Mouse (Mus musculus): ENCODE results near the gene Pip5k1b. TPM values are rescaled to one million over a fixed set of nuclear protein-coding genes. Genes with fewer than 3 reads are reported as not detected.

The Pip5k1b gene
- total RNA-seq, 2 experiments from 2014 or later: 8.1 to 8.2 TPM

DNA sequence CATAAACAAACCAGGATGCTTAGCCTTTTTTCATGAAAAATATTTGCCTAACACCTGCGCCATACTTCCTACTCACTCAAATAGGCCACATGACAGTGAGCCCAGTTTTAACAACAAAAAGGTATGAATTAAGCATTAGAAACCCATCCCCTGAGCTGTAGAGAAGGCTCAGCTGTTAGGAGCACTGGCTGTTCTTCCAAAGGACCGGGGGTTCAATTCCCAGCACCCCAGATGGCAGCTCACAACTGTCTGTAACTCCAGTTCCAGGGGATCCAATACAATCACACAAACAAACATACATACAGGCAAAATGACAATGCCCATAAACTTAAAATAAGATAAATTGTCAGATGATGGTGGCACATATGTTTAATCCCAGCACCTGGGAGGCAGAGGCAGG, 5.7 kb downstream of the Pip5k1b start:
- intact Hi-C loops (cut with DNase I): loop anchor here (5.0 kb wide), 1 partner anchor 73 kb away; the partner anchor contains the start of gene Fam122a
- no peak for DNase-seq (ENCODE audit: extremely low spot score in 1 of 2, low spot score in 2 of 2)

DNA sequence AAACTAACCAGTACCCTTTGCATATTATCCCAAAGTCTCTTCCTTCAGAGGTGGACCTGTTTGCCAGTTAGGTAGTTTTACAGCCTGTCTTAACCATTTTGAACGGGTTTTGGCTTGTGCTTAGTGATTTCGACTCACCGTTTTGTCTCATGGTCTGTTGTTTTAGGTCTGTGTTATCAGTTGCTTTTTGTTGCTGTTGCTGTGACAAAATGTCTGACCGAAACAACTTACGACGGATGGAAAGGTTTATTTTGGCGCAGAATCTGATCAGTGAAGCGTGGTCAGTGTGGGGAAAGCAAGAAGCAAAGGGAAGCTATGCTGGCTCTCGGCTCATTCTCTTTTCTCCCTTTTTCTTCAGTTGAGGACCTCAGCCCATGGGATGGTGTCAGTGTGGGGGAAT, 7.3 kb downstream of the Pip5k1b start:
- intact Hi-C loops (cut with DNase I): no loop called here
- no peak for DNase-seq (ENCODE audit: extremely low spot score in 1 of 2, low spot score in 2 of 2)

DNA sequence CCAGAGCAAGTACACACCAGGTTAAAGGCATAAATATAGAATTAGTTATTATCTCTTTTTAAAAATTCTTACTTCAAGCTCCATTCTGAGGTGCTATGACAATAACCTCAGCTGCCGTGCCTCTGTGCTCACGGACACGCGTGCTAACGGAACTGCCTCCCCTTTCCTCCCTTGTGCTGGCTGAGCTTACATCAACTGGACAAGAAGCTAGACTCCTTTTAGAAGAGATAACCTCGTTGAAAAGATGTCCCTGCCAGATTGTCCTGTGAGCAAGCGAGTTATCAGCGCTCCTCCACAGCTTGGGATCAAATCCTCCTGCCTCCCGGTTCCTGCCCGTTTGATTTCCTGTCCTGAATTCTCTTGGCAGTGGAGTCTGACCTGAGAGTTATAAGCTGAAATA, 9.5 kb downstream of the Pip5k1b start:
- intact Hi-C loops (cut with DNase I): no loop called here
- no peak for DNase-seq (ENCODE audit: extremely low spot score in 1 of 2, low spot score in 2 of 2)

DNA sequence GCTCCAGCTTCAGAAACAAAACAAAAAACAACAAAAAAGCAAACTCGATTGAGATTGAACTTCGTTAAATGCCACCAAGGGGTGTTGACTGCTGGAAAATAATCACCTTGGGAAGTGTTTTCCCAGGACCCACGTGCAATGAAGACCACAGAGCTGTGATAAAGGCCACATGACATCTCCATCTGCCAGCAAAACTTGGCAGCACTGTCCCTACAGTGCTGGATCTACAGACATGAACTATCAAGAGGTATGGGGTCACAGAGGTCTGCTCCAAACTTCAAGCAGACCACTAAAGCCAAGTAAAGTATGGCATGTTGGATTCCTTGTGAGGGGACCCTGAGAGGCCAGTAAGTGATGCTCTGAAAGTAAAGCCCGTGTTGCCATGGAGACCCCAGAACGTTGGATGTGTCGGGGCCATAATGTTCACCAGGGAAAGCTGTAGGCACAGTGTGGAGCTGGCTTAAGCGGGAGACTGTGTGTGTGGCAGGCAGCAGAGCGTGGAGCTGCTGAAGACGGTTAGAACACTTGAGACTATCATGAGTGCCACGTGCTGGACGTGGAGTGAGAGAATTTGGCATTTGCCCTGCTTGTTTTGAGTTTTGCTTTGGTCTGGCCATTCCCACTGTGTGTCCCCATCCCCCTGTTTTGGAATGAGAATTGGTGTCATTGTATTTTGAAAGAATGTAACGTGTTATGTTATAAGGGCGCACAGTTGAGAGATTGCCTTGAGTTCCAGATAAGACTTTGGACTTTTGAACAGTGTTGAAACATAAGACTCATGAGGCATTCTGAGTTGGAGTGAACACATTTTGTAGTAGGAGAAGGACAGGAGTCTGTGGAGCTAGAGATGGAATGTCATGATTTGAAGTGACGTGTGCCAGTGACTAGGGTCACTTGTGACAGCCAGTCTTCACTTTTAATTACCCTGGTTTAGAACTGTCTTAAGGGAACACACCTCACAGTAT, 12.0 kb downstream of the Pip5k1b start:
- no peak for DNase-seq (ENCODE audit: extremely low spot score in 1 of 2, low spot score in 2 of 2)
- intact Hi-C loops (cut with DNase I): no loop called here

DNA sequence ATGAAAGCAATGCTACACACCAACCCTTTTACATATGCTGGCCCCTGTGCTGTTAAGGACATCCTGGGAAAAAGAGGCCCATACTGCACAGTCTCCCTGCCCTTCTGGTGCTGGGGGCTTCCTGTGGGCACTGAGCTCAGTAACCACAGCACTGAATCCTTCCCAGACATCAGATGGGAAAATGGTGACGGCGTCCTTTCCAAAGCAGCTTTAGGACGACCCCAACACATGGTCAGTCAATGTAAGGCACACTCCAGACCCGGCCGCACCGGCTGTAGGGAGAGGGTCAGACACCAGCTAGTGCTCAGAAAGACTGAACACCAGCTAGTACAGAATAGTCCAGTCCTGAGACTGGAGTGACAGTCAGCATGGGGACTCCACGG, 13.4 kb downstream of the Pip5k1b start:
- DNase-seq (ENCODE audit: extremely low spot score in 1 of 2, low spot score in 2 of 2): no peak
- intact Hi-C loops (cut with DNase I): no loop called here

DNA sequence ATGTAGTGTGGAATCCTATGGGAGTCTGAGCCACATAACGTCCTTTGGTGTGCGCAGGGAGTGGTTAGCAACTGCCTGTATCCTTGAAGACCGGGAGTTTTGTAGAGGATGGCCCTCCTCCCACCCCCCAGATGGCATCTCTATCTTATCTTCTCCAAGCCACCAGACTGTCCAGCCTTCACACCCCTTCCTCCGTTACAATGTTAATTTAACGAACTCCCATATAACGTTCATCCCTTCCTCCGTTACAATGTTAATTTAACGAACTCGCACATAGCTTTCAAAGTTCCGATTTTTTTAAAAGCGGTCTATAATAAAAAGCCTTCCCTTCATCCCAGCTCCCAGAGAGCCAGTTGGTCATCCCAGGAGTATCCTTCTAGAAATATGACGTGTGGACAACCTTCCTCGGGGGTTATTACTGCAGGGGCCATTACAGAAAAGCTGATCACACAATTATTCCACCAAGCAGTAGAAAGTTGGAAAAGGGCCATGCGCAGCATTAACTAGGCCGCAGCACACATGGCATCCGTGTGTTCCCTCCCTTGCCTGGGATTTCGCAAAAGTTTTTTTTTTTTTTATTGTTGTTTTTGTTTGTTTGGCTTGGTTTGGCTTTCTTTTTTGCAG, 13.9 kb downstream of the Pip5k1b start:
- intact Hi-C loops (cut with DNase I): no loop called here

DNA sequence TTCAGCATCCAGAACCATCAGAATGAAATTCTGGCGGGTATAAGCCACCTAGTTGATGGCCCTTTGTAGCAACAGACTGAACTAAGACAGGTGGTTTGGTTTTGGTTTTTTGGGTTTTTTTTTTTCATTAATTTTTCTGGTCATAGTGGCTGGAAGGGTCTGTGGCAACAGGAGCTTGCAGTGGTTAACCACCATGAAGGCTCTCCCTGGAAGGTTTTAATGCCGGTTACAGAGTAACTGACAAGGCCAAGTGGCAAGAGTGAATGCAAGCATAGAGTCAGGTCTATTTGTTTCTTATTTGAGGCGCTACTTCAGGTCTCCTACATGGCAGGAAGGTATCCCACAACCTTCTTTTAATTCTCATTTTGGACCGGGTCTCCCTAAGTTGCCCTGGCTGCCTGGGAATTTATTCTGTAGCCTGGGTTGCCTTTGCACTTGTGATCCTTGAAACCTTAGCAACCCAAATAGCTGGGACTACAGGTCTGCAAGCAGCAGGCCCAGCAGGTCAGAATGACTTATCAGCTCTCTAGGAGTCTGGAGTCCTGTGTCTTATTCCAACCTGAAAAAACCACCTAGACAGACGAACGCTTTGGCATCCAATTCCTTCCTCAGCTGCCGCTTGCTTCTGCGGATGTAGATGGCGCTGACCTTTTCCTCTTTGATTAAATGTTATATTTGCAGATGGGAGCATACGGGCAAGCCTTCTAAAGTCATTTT, 14.6 kb downstream of the Pip5k1b start:
- no peak for DNase-seq (ENCODE audit: extremely low spot score in 1 of 2, low spot score in 2 of 2)
- intact Hi-C loops (cut with DNase I): no loop called here

More for the DNA sequence above, 13.9 kb downstream of the Pip5k1b start:
- DNase-seq (ENCODE audit: extremely low spot score in 1 of 2, low spot score in 2 of 2): no peak

DNA sequence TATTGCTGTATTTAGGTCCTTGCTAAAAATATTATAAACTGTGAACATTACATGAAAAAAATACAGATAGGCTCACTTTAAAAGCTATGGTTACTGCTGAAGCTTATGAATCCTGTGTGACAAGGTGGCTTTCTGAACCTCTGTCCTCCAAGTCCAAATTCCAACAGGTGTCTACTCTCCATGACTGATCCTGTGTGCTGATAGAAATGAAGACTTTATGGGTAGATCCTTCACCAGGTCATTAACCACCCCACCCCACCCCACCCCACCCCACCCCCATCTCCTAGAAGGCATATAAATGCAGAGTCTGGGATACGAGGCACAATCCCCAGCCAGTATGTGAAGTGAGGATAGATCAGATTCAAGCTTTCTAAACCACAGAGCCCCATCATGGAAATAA, 16.6 kb downstream of the Pip5k1b start:
- intact Hi-C loops (cut with DNase I): no loop called here
- DNase-seq (ENCODE audit: extremely low spot score in 1 of 2, low spot score in 2 of 2): no peak

DNA sequence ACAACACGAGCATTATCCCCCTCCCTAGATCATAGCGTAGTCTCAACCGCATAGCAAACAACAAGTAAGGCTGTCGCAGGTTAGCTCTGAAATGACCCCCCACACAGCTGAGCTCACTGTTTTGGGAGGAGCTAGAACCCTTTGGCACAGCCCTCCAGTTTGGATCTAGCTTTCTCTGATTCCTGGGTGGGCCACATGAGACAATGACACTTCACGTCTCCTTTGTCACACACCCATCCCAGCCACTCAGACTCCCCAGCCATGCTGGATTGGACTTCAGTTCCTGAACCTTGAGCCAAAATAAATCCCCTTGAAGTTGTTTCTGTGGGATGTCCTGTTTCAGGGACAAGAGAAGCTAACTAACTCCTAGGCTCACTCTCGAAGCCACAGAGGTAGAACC, 17.5 kb downstream of the Pip5k1b start:
- no peak for DNase-seq (ENCODE audit: extremely low spot score in 1 of 2, low spot score in 2 of 2)
- intact Hi-C loops (cut with DNase I): no loop called here

DNA sequence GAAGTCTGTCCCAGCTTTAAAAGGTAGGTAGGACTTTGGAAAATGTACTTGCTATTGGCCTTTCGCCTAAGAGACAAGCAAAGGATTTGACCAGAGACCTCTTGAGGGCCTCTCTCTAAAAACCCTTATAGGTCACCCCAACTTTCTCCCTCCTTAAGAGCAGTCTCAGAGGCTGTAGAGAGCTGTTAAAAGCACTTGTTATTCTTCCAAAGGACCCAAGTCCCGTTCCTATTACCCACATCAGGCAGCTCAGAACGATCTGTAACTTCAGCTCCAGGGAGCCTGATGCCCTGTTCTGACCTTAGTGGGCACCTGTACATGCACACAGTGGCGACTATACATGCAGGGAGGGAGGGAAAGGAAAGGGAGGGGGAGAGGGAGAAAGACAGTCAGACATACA, 18.0 kb downstream of the Pip5k1b start:
- intact Hi-C loops (cut with DNase I): no loop called here

DNA sequence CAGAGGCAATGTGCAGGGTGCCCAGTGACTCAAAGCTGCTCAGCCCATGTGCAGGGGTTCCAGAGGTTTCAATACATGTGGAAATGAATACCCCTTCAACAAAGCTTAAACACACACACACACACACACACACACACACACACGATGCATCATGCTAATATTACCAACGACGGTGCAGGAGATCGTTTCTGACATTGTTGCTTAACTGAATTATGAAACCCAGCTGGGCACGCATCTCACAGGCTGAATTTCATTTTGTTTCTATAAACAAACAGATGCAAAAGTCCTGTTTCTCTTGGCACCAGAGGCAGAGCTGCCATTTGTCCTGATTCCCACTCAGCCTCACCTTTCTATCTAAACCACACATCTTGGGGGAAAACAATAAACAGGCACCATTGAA, 18.8 kb downstream of the Pip5k1b start:
- DNase-seq (ENCODE audit: extremely low spot score in 1 of 2, low spot score in 2 of 2): no peak
- intact Hi-C loops (cut with DNase I): no loop called here

More for the DNA sequence above, 18.0 kb downstream of the Pip5k1b start:
- no peak for DNase-seq (ENCODE audit: extremely low spot score in 1 of 2, low spot score in 2 of 2)

DNA sequence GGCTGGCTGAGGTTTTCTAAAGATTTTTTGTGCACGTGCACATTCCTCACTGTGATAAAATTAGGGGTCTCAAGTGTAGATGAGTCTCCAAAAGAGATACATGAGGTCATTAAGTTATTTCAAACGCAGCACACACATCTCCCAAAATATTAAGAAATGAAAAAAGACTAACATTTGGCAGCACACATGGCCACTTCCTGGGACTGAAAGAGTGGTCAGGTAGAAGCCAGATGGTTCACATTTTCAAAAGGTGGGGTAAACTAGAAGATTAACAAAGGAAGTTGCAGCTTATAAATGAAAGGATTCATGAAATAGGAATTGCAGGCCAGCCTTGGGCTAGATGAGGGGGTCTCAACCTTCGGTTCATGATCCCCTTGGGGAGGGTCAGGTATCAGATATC, 19.4 kb downstream of the Pip5k1b start:
- DNase-seq (ENCODE audit: extremely low spot score in 1 of 2, low spot score in 2 of 2): no peak
- intact Hi-C loops (cut with DNase I): no loop called here

DNA sequence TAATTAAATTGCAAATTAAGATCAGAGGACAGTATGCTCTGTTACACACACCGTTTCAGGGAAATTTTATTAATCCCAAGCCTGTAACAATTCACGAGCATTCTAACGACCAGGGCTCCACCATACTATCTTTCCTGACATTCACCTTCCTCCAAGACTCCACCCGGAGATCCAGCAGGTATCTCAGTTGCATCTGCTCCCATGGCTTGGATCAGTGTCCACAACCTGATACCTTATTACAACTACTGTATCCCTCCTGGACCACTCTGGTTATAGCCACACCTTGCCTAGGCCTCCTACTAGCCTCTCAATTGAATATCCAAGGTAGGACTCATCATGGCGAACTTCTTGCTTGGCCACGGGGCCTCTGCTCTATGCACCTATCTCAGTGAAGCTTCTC, 20.5 kb downstream of the Pip5k1b start:
- intact Hi-C loops (cut with DNase I): no loop called here
- DNase-seq (ENCODE audit: extremely low spot score in 1 of 2, low spot score in 2 of 2): no peak

DNA sequence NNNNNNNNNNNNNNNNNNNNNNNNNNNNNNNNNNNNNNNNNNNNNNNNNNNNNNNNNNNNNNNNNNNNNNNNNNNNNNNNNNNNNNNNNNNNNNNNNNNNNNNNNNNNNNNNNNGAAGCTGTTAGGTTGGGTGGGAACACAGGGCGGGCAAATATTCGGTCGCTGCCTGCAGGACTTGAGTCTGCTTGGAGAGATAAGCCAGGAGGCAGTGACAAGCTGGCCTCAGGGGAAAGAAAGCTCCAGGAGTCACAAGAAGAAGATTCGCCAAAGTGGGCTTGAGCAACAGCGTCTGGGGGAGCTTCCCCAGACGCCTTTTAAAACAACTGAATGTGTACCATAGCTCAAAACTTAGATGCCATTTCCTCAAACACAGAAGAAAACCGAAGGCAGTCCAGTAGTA, 20.9 kb downstream of the Pip5k1b start:
- intact Hi-C loops (cut with DNase I): no loop called here
- no peak for DNase-seq (ENCODE audit: extremely low spot score in 1 of 2, low spot score in 2 of 2)

DNA sequence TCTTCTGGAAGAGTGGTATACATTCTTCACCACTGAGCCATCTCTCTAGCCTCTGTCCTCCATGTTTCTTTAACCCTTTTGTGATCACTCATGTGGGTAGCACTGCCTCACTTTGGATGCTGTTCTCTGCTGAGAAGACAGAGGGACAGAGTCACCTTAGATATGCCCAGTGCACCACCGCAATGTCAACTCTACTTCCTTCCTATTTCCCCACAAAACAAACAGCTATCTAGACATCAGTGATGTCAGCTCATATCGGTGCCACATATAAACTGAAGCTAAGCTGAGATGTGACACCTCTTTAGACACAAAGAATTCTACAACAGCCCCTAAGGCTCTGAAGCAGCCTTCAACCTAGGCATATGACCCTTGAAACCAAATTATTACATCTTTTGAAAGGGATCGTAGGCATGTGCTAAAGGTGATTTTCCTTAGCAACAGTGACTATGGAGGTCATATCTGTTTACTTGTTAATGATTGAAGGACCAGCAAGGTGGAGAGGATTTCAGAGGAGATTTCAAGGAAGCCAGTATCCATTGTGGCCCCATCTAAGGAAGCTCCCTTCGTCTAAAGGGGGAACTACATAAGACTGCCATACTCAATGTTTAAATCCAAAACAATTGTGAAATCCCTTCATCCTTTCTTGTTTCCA, 26.6 kb downstream of the Pip5k1b start:
- intact Hi-C loops (cut with DNase I): no loop called here
- DNase-seq (ENCODE audit: extremely low spot score in 1 of 2, low spot score in 2 of 2): no peak

DNA sequence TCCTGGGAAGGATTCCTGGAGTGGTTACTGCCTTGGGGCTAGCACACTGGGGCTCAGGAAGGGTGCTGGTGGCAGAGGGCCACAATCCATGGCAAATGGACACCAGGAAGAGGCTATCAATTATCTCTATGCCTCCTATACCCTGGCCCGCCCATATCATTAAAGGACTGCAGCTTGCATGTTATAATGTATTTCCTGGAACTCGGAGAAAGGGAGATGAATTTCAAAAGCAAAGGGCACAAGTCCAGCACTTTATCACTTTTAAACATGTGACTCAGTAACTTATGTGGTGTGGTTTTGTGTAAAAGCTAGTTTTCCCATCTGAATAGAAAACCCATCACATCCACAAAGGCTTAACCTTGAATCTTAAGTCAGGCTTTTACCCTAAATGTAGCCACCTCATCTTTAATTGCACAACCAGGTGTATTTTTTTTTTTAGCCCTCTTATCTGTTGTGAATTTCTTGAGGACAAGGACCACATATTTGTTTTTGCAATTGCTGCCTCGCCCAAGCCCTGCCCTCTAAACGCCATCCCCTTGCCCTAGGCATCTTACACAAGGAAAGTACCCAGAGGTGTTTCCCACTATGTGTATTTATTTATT, 27.4 kb downstream of the Pip5k1b start:
- no peak for DNase-seq (ENCODE audit: extremely low spot score in 1 of 2, low spot score in 2 of 2)
- intact Hi-C loops (cut with DNase I): no loop called here

DNA sequence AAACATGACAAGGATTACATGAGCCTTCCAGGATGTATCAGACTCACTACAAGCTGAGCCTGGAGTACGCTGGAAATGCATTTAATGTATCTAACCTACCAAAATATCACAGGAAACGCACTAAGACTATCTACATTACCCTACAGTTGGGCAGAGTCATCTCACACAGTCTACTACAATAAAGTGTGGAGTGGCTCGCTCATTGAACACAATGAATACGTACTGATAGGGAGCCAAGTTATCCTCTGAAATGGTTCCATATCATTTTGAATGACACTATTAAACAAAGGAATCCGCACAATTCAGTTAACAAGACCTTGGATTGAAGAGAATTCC, 28.1 kb downstream of the Pip5k1b start:
- DNase-seq (ENCODE audit: extremely low spot score in 1 of 2, low spot score in 2 of 2): no peak
- intact Hi-C loops (cut with DNase I): no loop called here

DNA sequence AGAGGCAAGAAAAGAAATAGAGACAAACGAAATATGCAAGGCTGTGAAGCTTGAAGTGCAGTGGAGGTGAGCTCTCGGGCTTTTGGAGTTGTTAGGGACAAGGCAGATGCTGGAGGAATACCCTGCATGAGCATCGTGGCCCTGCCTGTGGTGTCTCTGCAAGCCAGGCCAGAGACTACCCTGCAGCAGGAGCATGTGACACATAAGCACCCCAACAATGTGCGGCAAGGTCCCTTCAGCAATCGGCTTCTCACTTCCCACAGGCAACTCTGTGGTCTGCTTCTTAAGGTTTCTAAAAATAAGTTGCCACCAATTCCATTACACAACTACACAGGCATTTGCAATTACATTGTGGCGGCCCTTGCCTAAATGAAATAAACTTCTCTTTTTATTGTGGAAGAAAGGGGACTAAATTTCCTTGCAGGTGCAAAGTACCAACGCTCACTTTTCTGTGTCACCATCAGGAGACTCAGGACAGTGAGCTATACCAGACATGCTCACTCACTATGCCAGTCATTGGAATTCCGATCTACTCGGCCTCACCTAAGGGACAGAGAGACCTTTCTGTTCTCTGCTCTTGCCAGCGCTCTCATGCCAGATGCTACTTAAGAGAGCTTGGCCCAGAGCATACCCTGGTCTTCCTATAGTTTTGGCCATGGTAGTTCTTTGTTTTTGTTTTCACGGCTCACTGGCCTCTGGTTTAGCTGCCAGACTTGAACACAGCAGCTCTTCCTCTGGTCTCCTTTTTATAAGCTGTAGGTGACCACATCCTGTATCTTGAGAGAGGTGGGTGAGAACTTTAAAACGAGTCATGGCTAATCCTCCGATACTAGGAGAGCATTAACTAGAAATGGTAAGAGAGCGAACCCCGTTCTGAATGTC, 28.7 kb downstream of the Pip5k1b start:
- intact Hi-C loops (cut with DNase I): no loop called here

More for the DNA sequence above, 28.7 kb downstream of the Pip5k1b start:
- DNase-seq (ENCODE audit: extremely low spot score in 1 of 2, low spot score in 2 of 2): no peak
